Mouse (Mus musculus) E14TG2a.4 (cell line): Measurements from ENCODE around the gene Fbn1.

Source experiments
- CTCF ChIP-seq: conservative IDR thresholded peaks from 2 replicates; pipeline ENCODE4 v1.5.1; 2014; ENCODE audit warnings: low read length
- NANOG ChIP-seq: IDR thresholded peaks from 2 replicates; pipeline ENCODE4 v1.6.1; 2014; ENCODE audit warnings: borderline replicate concordance, low read length, mixed read lengths
- POU5F1 ChIP-seq: IDR thresholded peaks from 2 replicates; pipeline ENCODE4 v1.6.1; 2014; ENCODE audit warnings: low read length, borderline replicate concordance

DNA sequence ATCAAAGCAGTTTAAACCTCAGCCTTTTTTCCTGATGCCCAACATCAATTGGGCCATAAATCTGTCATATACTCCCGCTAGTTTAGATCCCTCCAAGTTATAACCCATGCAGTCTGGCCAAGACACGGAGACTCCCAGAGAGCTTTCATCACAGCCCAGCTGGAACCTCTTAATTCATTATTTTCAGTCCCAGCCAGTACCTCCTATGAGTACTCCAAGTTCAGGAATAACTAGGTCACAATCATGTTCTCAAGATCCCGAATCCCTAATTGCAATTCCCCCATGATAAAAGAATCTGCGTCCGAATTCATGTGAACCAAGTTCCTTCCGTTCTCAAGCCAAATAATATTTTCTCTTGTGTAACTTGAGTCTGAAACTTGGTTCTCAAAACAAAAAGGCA, 58.9 kb downstream of the Fbn1 start:
- TF ChIP-seq CTCF (no peak), NANOG (no peak), POU5F1 (no peak)
